Mouse (Mus musculus): Measurements from ENCODE around the gene Ptch2. TPM values are rescaled to one million over a fixed set of nuclear protein-coding genes. Genes with fewer than 3 reads are reported as not detected.
A peak's percentile ranks its signal among the peaks of the same experiment; 100 is the strongest.

The Ptch2 gene
- polyA plus RNA-seq (2016; fragmentation: Nextera tagmentation; extraction: Ambion mirVana) = 5.3 and 7.0 TPM in 2 replicates

DNA sequence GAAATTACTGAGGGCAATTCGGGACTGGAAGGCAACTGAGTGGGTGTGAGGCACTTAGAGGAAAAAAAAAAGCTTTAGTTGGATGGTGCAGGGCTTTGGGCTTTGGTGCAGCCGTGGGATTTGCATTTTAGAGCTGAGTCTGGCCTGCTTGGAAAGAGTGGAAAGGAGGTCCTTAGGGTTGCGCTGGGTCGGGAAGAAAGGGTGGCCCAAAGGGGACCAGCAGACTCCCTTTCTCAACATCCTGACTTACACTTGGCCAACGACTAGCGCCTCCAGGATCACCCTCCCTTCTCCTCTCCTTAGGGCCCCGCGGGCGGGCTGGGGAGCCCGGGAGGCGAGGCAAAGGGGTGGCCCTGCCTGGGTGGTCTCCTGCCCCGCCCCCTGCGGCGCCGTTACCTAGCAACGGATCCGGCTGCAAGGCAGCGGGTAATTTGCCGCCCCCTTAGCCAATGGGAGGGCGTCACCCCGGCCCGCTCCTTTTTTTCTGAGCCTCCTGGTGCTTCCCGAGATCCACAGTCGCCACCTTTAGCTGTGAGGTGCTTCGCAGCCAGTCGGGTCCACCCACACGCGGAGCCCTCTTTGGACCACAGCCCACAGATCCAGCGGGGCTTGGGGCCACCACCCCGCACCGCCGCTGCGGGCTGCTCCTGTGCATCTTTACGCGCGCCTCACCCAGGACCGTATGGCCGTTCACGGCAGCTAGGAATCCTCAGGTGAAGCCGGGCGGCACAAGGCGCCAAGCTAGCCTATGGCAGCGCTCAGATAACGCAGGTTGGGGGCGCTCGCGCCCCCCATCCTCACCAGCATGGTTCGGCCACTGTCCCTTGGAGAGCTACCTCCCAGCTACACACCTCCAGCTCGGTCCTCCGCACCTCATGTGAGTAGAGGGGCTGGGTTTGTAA is at the start of gene Ptch2:
TSS of gene Ptch2 (plus strand) at position 525 of the 902 bp plus-strand sequence.
- Histone ChIP-seq H3K27me3 (peaks cover 66% of the 10 kb centered on the region), H3K4me2 (replicated peaks) (peak within 1 kb of the TSS; percentile 91), H3K27ac (replicated peaks) (peak within 1 kb of the TSS; percentile 72), H3K4me3 (peak within 1 kb of the TSS; percentile 57), H3K4me1 (peaks cover 34% of the 10 kb centered on the region), H3K9ac (replicated peaks) (peak within 1 kb of the TSS; percentile 65), H3K36me3 (no peaks in the 10 kb centered on the region), H3K9me3 (no peaks in the 10 kb centered on the region)
- under 1% methylated on average over 50 of the region's 50 CpGs for WGBS
- ATAC-seq (ENCODE audit: low FRiP score, low read depth) = peak; percentile 81

DNA sequence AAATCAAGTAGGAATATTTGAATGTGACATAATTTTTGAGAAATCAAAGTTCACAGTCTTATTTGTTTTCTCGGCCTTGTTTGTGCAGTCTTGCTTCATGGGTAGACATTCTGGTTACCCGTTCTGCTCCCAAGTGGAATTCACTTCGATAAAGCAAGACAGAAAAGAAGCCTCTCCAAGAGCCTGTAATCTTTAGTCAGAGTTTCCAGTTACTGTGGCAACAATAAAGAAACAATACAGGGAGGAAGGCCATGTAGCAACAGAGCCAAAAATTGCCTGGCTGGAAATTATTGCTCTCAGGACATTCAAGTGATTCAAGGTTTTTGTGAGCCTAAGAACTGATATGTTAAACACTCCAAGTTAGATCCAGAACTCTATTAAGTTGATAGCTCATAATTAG is 47.0 kb upstream of the Ptch2 start:
- H3K9ac ChIP-seq (replicated peaks) = no peak overlapping the region
- no peak for ATAC-seq (ENCODE audit: low FRiP score, low read depth)
- peaks cover 4% of the 10 kb centered on the region; the same call in 1 of the 2 replicates for H3K27me3 ChIP-seq
- no peak overlapping the region for H3K4me2 ChIP-seq (replicated peaks)
- no peak overlapping the region for H3K27ac ChIP-seq (replicated peaks)
- no peaks in the 10 kb centered on the region for H3K4me1 ChIP-seq
- WGBS = 75% methylated on average over 3 of the region's 3 CpGs
- no peak overlapping the region for H3K4me3 ChIP-seq
- peaks cover 4% of the 10 kb centered on the region; the same call in 1 of the 2 replicates for H3K36me3 ChIP-seq
- no peaks in the 10 kb centered on the region for H3K9me3 ChIP-seq

DNA sequence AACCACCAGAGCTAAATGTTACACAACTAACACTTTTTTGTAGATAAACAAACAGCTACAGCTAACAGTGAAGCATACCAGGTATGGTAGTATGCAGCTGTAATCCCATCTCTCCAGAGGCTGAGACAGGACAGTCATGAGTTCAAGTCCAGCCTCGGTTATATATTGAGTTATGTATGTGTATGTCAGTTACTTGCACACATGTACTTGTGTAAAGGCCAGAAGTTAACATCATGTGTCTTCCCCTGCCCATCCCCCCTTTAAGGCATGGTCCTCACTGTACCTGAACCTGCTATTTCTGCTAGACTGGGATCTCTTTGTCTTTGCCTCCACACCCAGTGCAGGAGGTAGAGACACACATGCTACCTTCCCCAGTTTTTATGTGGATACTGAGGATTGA is 46.4 kb upstream of the Ptch2 start:
- peaks cover 4% of the 10 kb centered on the region; the same call in 1 of the 2 replicates for H3K36me3 ChIP-seq

DNA sequence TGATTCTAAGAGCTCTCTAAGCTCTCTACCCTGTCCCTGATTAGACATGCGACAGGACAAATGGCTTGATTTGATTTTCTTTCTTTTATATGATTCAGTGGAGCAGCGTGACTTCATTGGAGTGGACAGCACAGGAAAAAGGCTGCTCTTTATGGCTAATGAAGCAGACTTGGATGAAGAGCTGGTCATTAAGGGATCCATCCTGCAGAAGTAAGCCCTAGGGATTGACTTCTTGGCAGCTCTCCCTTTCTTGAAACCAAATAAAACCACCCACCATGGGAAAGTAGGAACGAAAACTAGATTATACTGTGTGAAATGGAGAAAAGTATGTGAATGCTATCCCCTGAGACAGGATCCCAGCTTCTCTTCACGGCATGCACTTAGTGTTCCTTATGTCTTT is 43.2 kb upstream of the Ptch2 start:
- H3K9me3 ChIP-seq = no peaks in the 10 kb centered on the region
- 0 out of 2 replicates have a peak, but pooled peaks cover 7% of the 10 kb centered on the region for H3K36me3 ChIP-seq
- no peak overlapping the region for H3K9ac ChIP-seq (replicated peaks)
- H3K27ac ChIP-seq (replicated peaks) = no peak overlapping the region
- no peak overlapping the region for H3K4me2 ChIP-seq (replicated peaks)
- peaks cover 17% of the 10 kb centered on the region; the same call in 1 of the 2 replicates for H3K27me3 ChIP-seq
- H3K4me1 ChIP-seq = 0 out of 2 replicates have a peak, but pooled peaks cover 3% of the 10 kb centered on the region
- ATAC-seq (ENCODE audit: low FRiP score, low read depth) = no peak
- 82% methylated on average over 4 of the region's 4 CpGs for WGBS
- no peak overlapping the region for H3K4me3 ChIP-seq

More for the DNA sequence above, 46.4 kb upstream of the Ptch2 start:
- 92% methylated on average over 1 of the region's 1 CpGs for WGBS
- H3K27ac ChIP-seq (replicated peaks) = no peak overlapping the region
- 0 out of 2 replicates have a peak, but pooled peaks cover 3% of the 10 kb centered on the region for H3K4me1 ChIP-seq
- no peak overlapping the region for H3K4me2 ChIP-seq (replicated peaks)
- H3K27me3 ChIP-seq = peaks cover 7% of the 10 kb centered on the region; the same call in 1 of the 2 replicates
- no peaks in the 10 kb centered on the region for H3K9me3 ChIP-seq
- H3K9ac ChIP-seq (replicated peaks) = no peak overlapping the region
- H3K4me3 ChIP-seq = no peak overlapping the region
- ATAC-seq (ENCODE audit: low FRiP score, low read depth) = no peak

DNA sequence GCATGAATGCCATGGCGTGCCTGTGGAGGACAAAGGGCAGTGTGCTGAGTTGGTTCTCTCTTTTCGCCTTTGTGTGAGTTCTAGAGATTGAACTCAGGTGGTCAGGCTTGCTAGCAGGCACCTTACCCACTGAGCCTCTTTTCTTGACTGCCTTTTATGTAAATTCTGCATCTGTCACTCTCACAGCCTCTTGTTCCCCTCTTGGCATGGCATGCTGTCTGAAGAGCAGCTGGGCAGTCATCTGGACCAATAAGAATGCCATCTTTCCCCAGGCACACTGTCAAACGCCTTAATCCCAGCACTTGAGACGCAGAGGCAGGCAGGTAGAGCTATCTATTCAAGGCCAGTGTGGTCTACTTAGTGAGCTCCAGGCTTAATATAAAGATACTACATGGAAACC is 41.9 kb upstream of the Ptch2 start:
- WGBS = 82% methylated on average over 4 of the region's 4 CpGs
- no peak for ATAC-seq (ENCODE audit: low FRiP score, low read depth)

DNA sequence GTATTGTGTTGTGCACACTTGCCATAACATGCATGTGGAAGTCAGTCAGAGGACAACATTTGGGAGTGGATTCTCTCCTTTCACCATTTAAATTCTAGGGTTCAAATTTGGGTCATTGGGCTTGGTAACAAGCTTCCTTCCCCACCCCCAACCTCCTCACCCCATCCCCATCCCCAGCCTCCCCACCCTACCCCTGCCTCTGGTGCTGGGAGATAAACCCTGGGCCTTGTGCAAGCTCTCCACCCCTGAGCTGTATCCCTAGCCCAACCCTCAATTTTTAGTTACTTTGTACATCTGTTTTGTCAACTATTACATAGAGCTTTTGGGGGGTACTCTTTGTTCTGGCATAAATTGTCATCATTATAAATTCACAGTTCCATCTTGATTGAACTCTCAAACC is 39.8 kb upstream of the Ptch2 start:
- Histone ChIP-seq H3K9me3 (no peaks in the 10 kb centered on the region), H3K27me3 (peaks cover 50% of the 10 kb centered on the region), H3K4me3 (no peak overlapping the region), H3K9ac (replicated peaks) (no peak overlapping the region), H3K4me1 (0 out of 2 replicates have a peak, but pooled peaks cover 3% of the 10 kb centered on the region), H3K36me3 (0 out of 2 replicates have a peak, but pooled peaks cover 3% of the 10 kb centered on the region), H3K4me2 (replicated peaks) (no peak overlapping the region), H3K27ac (replicated peaks) (0 out of 2 replicates have a peak overlapping the region, but pooled peaks have one; percentile 10)
- ATAC-seq (ENCODE audit: low FRiP score, low read depth) = no peak

More for the DNA sequence above, 41.9 kb upstream of the Ptch2 start:
- no peak overlapping the region for H3K4me3 ChIP-seq
- H3K9me3 ChIP-seq = no peaks in the 10 kb centered on the region
- no peak overlapping the region for H3K4me2 ChIP-seq (replicated peaks)
- H3K9ac ChIP-seq (replicated peaks) = no peak overlapping the region
- 0 out of 2 replicates have a peak, but pooled peaks cover 7% of the 10 kb centered on the region for H3K36me3 ChIP-seq
- H3K27me3 ChIP-seq = peaks cover 28% of the 10 kb centered on the region
- 0 out of 2 replicates have a peak overlapping the region, but pooled peaks have one; percentile 2 for H3K27ac ChIP-seq (replicated peaks)
- H3K4me1 ChIP-seq = 0 out of 2 replicates have a peak, but pooled peaks cover 3% of the 10 kb centered on the region

DNA sequence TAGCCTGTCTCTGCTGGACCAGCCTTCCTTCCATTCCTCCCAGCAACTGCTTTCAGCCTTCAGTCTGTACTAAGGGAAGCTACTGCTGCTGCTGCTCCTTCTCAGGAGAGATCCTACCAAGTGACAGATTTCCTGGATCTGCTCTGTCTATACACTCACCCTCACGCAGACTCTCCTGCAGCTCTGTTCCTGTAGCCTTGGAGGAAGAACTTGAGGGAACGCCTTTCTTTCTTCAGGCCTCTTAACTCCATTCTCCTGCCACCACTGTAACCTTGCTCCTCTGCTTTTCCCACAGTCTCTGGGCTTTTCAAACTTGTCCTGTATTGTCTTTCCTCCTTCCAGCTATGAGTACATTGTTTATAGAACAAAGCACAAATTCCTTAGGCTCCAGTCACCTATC is 39.4 kb upstream of the Ptch2 start:
- Histone ChIP-seq H3K4me3 (no peak overlapping the region), H3K9me3 (no peaks in the 10 kb centered on the region), H3K4me1 (0 out of 2 replicates have a peak, but pooled peaks cover 3% of the 10 kb centered on the region), H3K9ac (replicated peaks) (no peak overlapping the region), H3K36me3 (0 out of 2 replicates have a peak, but pooled peaks cover 3% of the 10 kb centered on the region), H3K4me2 (replicated peaks) (no peak overlapping the region), H3K27ac (replicated peaks) (0 out of 2 replicates have a peak overlapping the region, but pooled peaks have one; percentile 10), H3K27me3 (peaks cover 54% of the 10 kb centered on the region)
- no peak for ATAC-seq (ENCODE audit: low FRiP score, low read depth)
- 78% methylated on average over 2 of the region's 2 CpGs for WGBS

DNA sequence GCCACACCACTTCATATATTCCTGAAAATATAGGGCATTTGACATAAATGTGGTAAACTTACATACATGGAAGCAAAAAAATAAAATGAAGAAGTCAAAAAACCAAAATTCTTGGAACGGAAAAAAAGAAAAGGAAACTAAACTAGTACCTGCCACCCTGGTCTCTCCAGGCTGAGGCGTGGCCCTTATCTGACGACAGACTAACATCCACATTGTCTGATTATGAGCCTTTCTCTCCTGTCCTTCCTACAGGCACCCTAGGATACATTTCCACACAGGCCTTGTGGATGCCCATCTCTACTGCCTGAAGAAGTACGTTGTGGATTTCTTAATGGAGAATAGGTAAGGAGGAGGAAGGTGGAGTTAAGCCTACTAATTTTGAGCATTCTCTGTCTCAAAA is 37.4 kb upstream of the Ptch2 start:
- Histone ChIP-seq H3K4me3 (no peak overlapping the region), H3K36me3 (0 out of 2 replicates have a peak, but pooled peaks cover 3% of the 10 kb centered on the region), H3K4me2 (replicated peaks) (no peak overlapping the region), H3K9ac (replicated peaks) (no peak overlapping the region), H3K27ac (replicated peaks) (no peak overlapping the region), H3K27me3 (peaks cover 67% of the 10 kb centered on the region), H3K4me1 (peaks cover 10% of the 10 kb centered on the region), H3K9me3 (no peaks in the 10 kb centered on the region)
- WGBS = 84% methylated on average over 4 of the region's 4 CpGs
- no peak for ATAC-seq (ENCODE audit: low FRiP score, low read depth)

DNA sequence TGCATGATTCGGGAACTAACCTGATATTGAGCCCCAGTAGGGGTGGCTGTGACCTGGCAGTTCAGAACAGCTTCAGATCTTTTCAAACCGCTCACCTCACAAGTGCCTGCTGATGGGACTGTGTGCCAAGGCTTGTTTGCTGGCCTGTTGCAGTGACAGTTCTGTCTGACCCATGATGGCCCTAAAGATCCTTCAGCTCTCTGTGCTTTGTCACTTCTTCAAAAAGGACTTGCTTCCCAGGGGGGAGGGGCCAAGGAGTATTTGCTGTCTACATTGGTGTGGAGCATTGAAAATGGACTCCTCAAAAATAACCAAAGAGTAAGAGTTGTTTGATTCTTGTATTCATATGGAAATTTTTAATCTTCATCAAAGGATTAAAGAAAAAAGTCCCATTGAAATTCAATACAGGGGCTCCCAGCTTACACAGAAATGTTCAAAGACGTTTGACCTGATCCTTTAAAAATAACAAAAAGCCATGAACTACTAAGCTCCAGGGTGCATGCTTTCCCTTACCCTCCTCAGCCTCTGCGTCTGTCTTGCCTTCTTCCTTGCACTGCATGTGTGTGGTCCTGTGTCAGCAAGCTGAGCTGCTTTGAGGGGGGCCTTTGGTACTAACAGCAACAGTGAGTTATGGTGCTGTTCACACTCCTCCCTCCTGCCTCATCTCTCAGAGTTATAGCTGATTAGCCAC is 33.0 kb upstream of the Ptch2 start:
- H3K27me3 ChIP-seq = peaks cover 89% of the 10 kb centered on the region
- no peak overlapping the region for H3K4me2 ChIP-seq (replicated peaks)
- H3K9ac ChIP-seq (replicated peaks) = no peak overlapping the region
- ATAC-seq (ENCODE audit: low FRiP score, low read depth) = peak; percentile 82
- peaks cover 22% of the 10 kb centered on the region for H3K36me3 ChIP-seq
- H3K27ac ChIP-seq (replicated peaks) = no peak overlapping the region
- H3K4me1 ChIP-seq = peaks cover 7% of the 10 kb centered on the region
- 10% methylated on average over 4 of the region's 4 CpGs for WGBS
- no peaks in the 10 kb centered on the region for H3K9me3 ChIP-seq
- no peak overlapping the region for H3K4me3 ChIP-seq

DNA sequence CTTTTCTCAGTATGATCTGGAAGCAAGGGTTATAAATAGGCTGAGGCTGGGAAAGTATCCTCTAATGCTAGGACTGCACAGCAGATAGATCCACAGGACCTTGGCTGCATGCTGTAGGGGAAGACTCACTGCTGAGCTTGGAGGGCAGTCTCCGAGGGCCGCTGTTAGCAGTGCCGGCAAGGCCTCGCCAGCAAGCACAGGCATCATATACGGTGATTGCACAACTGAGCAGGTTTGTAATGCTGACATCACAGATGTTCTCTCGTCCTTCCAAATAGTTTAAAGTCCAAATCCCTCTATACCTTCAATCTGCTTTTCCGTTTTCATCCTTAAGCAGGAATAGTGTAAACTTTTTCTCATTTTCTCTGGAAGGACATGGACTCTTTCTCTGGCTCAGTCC is 27.8 kb upstream of the Ptch2 start:
- peaks cover 67% of the 10 kb centered on the region for H3K36me3 ChIP-seq

DNA sequence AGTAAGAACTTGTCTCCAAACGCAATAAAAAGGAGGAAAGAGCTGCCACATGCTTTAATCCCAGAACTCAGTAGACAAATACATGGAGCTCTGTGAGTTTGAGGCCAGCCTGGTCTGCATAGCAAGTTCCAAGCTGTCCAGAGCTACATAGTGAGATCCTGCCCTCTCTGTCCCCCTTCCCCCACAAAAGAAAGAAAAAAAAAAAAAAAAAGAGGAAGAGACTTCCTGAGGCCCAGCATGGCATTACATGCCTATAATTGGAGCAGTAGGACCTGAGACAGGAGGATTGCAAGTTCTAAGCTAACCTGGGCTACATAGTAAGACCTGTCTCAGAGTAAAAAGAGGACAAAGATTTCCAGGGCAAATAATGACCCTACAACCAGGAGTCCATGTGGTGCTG is 26.2 kb upstream of the Ptch2 start:
- Histone ChIP-seq H3K4me3 (no peak overlapping the region), H3K9ac (replicated peaks) (no peak overlapping the region), H3K4me1 (no peaks in the 10 kb centered on the region), H3K4me2 (replicated peaks) (no peak overlapping the region), H3K27ac (replicated peaks) (no peak overlapping the region), H3K36me3 (peaks cover 77% of the 10 kb centered on the region), H3K9me3 (no peaks in the 10 kb centered on the region), H3K27me3 (peaks cover 60% of the 10 kb centered on the region)
- ATAC-seq (ENCODE audit: low FRiP score, low read depth) = no peak
- 95% methylated on average over 1 of the region's 1 CpGs for WGBS

More for the DNA sequence above, 27.8 kb upstream of the Ptch2 start:
- Histone ChIP-seq H3K27me3 (peaks cover 71% of the 10 kb centered on the region), H3K9ac (replicated peaks) (no peak overlapping the region), H3K9me3 (no peaks in the 10 kb centered on the region), H3K4me3 (no peak overlapping the region), H3K4me2 (replicated peaks) (no peak overlapping the region), H3K27ac (replicated peaks) (no peak overlapping the region), H3K4me1 (no peaks in the 10 kb centered on the region)
- 96% methylated on average over 7 of the region's 7 CpGs for WGBS
- ATAC-seq (ENCODE audit: low FRiP score, low read depth) = no peak
